Mouse (Mus musculus): ENCODE measurements at regions not wholly inside any gene's neighbourhood (a gene's known extent, or its start where the extent isn't known, plus 50 kb on each side); places are given as distances from the start of the nearest gene placed in this dataset.

DNA sequence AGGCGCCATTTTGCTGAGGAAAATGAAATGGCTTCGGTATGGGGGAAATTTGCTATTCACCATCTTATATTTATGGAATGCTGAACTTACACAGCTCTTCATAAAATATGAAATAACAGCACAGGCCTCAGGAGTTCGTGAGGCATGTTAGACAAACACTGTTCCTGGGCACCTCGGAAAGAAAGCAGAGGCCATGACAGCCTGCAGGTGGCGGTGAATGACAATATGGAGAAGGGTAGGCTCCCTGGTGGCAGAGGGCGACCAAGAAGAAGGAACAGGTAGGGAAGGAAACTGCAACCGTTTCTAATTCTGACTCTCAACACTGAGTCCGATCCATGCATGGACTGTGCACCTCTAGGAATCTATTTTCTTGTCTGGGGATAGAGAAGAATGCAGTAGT, 553.6 kb upstream of the Tmpo start:
- no peak for ATAC-seq (ENCODE audit: extremely low read depth, insufficient number of reproducible peaks, low FRiP score, poor library complexity, severe bottlenecking)

DNA sequence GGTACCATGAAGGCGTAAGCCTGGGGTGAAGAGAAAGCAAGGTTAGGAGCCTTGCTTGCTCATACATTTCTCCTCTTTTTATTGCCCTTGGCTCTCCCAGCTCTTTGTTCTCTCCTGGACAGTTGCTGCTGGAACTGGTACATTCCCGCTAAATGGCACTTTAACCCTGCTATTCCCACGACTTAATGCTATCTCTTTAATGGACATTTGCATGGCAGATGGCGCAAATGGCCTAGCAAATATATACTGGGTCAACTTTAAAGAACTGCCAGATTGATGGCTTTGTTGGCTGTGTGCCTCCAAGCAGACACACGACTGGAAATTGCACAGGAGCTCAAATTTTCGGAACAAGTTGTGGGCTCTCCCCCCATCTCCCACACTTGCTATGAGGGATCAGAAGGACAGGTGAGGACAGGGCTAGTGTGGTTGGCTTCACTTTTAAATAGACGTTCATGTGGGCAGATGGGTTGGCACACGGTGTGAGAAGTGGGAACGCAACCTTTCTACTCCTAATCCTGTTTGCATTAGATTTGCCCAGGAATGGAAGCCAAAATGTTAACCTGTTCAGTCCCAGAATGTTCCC, 551.0 kb upstream of the Tmpo start:
- ATAC-seq (ENCODE audit: extremely low read depth, insufficient number of reproducible peaks, low FRiP score, poor library complexity, severe bottlenecking) = no peak

DNA sequence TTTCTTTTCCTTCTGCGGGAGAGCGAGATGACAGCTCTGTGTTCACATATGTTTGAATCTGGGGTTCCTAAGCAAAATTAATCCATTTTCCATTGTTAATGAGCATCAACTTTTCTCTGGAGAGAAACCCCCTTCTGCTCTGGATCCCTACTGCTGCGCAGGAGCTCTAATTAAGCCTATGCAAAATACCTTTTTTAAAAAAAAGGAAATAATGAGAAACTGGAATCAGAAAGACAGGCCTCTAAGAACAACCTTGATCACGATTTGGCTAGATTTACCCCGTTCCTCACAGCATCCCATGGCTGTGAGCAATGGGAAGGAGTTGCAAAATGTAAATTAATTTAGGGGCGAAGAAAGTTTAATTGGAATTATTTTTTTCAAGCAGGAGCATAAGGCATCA, 548.9 kb upstream of the Tmpo start:
- no peak for ATAC-seq (ENCODE audit: extremely low read depth, insufficient number of reproducible peaks, low FRiP score, poor library complexity, severe bottlenecking)

DNA sequence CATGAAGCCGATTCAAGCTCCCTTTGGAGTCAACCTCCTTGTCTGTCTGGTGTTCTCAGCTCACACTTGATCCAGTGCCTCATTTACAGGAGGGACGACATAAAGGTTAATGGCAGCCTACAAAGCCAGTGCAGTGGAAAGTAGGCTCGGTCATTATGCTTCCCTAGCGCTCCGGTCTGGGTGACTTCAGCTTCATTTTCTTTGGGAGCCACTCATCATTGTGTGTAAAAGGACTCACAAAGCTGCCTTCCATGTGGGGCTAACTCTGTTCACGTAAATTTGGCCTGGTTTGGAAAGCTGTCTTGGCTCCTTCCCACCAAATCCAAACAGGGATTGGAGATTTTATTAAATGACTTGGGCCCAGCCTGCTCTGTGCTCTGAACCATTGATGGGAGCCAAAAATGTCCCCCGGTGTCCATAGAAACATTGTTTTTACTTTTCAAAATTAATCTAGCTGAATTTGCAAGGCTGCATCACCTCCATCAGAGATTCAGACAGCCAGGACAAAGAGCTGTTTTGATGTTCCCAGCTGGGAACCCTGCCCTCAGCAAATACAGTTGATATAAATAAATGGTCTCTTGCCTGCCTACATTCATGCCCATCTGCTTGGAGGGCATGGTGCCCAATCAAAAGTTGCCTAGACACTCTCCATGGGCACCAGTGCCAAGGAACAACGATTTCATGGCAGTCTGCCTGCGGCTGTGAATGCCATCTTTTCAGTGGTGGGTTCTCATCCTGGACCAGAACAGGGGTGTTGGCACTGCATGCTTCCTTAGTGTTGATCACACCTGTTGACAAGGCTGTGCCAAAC, 538.7 kb upstream of the Tmpo start:
- ATAC-seq (ENCODE audit: extremely low read depth, insufficient number of reproducible peaks, low FRiP score, poor library complexity, severe bottlenecking) = no peak

DNA sequence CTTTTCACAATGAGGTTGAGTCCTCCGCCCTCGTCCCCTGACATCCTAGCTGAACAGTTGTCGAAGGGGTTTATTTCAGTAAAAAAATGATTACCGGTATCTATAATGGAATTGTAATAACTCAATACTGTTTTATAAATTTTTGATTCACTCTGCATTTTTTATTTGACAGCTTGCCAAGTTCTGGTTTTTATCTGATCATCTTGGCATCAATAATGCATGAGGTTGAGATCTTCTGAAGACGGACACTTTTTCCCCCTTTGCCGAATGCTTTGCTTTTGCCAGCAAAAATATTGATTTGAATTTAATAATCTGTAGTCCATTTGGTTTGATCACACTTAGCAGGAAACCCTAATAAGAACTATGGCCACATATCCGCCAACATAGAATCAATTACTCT, 535.5 kb upstream of the Tmpo start:
- ATAC-seq (ENCODE audit: extremely low read depth, insufficient number of reproducible peaks, low FRiP score, poor library complexity, severe bottlenecking) = no peak

DNA sequence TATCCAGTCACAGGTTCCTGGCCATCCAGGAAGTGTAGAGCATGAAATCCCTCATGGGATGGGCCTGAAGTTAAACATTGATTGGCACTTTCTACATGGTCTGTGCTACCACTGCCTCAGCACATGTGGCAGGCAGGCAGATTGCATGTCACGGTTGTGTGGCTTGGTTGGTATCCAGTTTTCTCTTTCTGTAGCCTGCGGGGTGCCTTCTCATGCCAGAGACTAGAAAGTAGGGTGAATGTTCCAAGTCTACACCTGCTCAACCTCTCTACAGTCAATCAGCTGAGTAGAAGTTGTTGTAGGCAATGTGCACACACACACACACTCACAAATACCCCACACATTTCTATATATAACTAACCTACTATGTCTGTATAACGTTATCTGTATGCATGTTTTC, 533.5 kb upstream of the Tmpo start:
- ATAC-seq (ENCODE audit: extremely low read depth, insufficient number of reproducible peaks, low FRiP score, poor library complexity, severe bottlenecking) = no peak

DNA sequence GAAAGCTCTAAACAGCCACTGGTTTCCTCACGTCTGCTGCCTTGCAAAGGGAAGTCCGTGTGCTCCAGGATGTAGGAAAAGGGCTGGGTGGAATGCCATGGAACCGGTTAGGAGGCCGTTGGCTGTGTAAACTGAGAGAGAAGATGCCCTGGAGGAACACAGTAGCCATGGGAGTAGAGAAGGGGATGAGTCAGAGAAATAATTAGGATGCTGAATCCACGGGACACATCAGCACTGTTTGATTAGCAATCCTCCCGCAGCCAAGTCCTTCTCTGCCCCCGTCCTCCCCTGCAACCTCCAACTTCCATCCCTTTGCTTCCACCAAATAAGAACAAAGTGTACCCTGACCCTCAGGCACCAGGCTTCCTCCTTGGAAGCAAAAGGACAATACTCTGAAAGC, 532.4 kb upstream of the Tmpo start:
- ATAC-seq (ENCODE audit: extremely low read depth, insufficient number of reproducible peaks, low FRiP score, poor library complexity, severe bottlenecking) = no peak

DNA sequence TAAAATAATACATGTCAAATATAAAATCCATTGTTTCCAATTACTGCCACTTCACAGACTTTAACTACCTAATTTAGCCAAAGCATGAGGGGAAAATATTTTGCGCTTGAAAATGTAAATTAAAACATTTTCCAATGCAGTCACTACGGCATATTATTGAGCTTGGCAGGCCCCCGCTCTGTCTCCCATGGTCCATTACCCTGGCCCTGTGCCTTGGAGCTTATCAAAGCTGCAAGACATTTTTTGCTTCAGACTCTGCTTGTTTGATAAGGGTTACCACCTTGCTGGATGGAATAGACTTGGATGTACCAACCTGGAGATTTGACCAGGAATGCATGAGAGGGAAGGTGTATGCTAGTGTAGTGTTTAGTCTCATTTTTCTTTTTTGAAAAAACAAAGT, 525.7 kb upstream of the Tmpo start:
- ATAC-seq (ENCODE audit: extremely low read depth, insufficient number of reproducible peaks, low FRiP score, poor library complexity, severe bottlenecking) = no peak

DNA sequence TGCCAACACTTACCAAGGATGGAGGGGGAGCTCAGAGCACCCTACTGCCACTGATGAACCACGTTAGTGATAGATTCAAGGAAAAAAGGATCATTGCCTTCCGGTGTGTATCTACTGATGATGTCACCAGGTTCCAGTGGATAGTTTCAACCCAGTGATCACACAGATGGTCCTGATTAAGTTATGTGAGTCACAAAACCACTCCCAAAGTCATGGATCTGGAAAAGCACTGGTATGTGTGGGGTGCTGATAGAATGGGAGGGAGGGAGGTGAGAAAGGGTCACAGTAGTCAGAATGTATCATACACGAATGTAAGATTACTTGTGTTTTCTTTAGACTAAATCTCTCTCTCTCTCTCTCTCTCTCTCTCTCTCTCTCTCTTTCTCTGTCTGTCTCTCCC, 523.6 kb upstream of the Tmpo start:
- ATAC-seq (ENCODE audit: extremely low read depth, insufficient number of reproducible peaks, low FRiP score, poor library complexity, severe bottlenecking) = no peak

DNA sequence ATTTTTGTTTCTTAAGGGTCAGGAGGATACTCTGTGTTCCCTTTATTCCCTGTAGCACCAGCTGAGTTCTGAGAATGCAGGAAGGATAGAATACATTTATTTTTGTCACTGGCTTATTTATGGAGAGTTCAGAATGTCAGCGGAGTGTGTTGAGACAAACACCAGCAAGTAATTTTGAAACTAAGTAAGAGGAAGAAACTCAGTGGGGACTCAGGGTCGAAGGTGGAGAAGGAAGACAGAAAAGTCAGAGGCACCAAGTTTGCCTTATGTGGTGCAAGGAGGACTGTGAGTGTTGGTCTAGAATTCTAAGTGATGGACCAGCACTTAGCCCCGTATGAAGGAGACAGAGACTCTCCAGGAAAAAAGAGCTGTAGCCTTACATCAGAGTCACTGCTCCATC, 520.7 kb upstream of the Tmpo start:
- ATAC-seq (ENCODE audit: extremely low read depth, insufficient number of reproducible peaks, low FRiP score, poor library complexity, severe bottlenecking) = no peak

DNA sequence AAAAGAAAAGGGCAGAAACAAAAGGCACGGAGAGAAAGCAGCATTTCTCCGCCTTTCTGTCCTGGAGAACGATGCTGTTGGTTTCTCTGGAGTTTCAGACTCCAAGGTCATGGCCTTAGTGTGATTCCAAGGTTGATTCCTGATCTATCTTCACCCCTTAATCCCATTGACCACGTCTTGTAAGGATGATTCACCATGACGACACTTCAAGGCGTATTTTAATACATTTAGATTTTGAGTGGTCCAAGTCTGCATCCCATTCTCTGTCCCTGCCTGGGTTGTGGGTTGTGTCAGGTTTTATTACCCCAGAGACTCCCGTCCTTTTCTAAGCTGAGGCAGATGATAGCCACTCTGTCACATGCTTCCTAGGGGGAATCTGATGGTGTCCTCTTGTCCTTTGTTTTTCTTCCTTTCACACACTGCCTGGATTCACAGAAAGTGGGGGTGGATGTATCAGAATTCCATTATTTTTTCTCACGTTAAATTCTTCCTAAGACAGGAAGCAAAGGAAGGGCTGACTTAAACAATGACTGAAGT, 505.0 kb upstream of the Tmpo start:
- no peak for ATAC-seq (ENCODE audit: extremely low read depth, insufficient number of reproducible peaks, low FRiP score, poor library complexity, severe bottlenecking)

DNA sequence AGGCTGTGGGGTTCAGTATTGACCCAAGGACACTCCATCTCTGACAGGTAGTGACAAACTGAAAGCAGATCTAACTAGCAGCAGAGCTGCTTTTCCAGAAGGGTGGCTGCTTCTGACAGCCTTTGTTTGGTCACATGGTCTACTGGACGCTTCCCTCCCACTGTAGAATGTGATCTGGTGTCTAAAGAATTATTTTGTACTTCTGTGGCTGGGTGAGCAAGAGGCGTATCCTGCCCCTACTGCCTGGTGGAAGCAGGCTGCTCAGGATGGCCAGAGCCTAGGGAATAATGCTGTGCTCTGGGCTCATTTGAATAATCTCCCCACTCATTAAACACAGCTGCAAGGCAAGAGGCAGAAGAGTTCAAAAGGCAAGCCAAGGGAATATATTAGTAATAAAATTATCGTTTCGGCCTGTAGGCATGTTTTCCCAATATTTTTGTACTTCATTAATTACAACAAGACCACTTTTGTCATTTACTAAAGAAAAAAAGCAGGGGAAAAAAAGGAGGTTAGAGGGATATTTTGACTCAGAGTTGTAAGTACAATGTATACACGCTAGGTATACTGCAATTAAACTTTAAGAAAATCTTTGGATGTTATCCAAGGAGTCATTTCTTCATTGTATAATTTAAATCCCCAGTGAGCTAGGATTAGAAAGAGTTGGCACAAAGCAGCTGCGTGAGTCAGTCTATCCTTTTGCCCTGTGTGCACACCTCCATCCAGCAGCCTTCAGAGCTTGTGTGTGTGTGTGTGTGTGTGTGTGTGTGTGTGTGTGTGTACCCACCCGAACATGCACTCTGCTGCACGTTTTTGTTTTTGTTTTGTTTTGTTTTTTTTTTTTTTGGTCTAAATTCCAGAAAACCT, 504.3 kb upstream of the Tmpo start:
- no peak for ATAC-seq (ENCODE audit: extremely low read depth, insufficient number of reproducible peaks, low FRiP score, poor library complexity, severe bottlenecking)

DNA sequence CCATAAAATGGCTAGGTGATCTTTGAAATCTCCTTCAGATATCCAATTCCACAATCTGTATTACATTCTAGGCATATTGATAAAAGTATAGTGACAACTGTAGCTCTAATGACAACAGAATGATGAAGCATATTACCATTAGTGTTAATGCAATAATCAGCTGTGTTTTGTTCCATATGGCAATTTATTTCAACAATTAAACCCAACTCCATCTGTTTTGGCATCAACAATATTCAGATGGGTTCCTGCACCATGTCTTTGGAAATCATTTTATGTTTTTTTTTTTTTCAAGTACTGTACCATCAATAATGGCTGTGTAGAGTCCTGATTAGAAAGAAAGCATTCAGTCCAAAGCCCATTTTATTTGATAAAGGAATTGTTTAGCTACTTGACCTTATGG, 498.5 kb upstream of the Tmpo start:
- ATAC-seq (ENCODE audit: extremely low read depth, insufficient number of reproducible peaks, low FRiP score, poor library complexity, severe bottlenecking) = no peak

DNA sequence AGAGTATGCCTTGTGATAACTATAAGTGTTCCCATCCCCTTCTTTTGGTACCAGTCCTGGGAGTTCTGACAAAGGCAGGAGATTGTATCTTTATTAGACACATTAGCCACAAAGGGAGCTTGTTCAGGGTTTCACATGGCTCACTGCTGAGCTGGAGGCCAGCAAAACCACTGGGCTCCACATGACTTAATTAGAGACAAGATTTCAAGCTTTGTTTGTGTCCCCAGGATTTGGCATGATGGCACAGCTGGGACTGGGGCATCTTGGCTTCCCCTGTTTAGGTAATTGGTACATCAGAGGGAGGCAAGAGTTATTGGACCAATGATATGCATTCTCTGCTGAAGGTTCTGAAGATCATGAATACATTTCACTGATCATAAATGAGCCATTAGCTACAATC, 456.8 kb upstream of the Tmpo start:
- no peak for ATAC-seq (ENCODE audit: extremely low read depth, insufficient number of reproducible peaks, low FRiP score, poor library complexity, severe bottlenecking)

DNA sequence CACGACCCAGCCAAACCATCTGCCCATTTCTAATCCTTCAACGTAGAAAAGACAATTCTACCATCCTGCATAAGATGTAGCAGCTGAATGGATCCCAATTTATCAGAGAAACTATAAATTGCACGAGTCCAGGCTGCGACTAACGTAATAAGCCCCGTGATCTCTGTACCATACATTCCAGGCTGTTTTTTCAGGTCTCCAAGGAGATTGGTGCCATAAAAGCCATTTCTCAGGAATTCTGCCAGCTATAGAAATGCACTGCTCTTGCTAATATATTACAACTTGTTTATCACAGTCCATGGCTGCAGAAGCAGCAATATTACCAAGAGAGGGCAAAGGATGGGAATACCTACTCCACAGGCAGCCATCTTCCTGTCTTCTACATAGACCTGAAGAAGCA, 447.6 kb upstream of the Tmpo start:
- ATAC-seq (ENCODE audit: extremely low read depth, insufficient number of reproducible peaks, low FRiP score, poor library complexity, severe bottlenecking) = no peak

DNA sequence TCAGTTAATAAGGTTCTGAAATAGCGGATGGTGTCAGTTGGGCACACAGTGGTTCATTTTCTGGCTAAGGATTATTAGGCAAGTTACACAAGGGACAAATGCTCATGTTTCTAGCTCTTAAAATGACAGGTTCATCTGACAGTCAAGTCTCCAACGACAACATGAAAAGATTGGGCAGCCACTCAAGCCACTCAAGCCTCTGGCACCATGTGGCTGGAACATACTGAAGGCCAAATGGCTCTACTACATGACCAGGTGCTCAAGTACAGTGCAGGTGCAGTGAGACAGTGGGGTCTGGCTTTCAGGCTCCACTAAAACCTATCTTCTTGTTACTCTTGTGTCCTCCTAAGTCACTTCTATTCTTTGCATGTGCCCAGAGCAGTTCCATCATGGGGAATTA, 441.2 kb upstream of the Tmpo start:
- no peak for ATAC-seq (ENCODE audit: extremely low read depth, insufficient number of reproducible peaks, low FRiP score, poor library complexity, severe bottlenecking)

DNA sequence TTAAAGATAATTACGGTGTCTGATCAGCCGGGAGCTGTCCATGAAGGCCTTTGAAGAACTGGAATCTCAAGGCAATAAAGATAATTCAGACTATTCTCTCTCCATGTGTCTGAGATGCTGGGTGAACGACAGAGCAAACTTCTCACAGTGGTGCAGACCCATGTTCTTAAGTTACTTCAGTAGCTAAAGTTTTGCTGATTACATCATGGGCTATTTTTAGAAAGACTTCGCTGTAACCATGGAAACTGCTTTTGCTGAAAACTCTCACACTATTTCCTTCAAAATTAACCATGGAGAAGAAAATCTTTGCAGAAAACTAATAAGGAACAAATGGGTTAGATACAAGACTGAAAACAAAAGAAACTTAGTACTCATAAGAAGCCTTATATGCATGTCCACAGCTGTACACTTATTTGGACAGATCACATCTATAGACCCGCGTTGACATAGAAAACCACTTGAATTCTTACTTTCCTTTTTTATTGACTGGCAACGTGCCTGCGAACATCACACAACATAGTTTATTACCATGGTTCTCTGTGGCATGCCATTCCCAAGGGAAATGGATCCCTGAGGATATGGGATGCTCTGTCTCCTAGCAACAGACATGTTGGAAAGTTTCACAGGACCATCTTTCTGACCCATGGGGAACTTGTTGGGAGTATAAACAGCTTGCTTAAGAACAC, 432.8 kb upstream of the Tmpo start:
- ATAC-seq (ENCODE audit: extremely low read depth, insufficient number of reproducible peaks, low FRiP score, poor library complexity, severe bottlenecking) = no peak

DNA sequence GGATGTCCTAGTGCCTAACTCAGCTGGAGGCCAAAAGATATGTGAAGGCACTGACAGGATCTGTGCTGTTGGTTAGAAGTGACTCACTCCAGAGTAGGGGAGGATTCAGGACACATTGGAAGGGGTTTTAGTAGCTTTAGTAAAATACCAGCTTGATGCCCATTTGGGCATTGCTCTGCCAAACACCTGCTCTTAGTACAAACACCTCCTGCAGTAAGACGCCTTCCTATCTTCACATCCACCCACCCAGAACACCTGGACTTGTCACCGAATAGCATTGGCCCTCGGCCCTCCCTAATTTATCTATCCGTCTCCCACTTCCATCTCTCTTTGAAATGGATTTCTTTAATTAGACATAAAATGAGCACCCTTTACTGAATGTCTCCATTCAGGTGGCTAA, 430.9 kb upstream of the Tmpo start:
- no peak for ATAC-seq (ENCODE audit: extremely low read depth, insufficient number of reproducible peaks, low FRiP score, poor library complexity, severe bottlenecking)

DNA sequence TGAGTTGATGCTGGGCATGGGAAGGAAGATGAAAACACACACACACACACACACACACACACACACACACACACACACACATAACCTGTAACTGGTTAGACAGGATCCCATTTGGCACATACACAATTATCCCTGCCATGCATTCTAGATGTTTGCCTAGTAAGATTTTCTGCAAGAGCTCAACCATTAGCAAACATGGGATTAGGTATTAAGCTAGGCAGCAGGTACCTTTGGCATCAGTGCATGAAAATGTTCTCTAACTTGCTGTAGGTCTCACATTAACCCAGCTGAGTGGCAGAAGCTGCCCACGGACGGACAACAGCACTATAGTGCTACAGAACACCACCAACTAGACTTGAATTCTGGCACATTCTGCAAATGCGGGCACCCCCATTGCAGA, 413.8 kb upstream of the Tmpo start:
- no peak for ATAC-seq (ENCODE audit: extremely low read depth, insufficient number of reproducible peaks, low FRiP score, poor library complexity, severe bottlenecking)
